Mouse (Mus musculus): Measurements from ENCODE around the gene Dnajc3.
"Not testable (repeated sequence)": the region's sequence is repeated elsewhere in the genome, so short reads cannot be mapped to it uniquely, and the experiment has no call there.

The Dnajc3 gene

DNA sequence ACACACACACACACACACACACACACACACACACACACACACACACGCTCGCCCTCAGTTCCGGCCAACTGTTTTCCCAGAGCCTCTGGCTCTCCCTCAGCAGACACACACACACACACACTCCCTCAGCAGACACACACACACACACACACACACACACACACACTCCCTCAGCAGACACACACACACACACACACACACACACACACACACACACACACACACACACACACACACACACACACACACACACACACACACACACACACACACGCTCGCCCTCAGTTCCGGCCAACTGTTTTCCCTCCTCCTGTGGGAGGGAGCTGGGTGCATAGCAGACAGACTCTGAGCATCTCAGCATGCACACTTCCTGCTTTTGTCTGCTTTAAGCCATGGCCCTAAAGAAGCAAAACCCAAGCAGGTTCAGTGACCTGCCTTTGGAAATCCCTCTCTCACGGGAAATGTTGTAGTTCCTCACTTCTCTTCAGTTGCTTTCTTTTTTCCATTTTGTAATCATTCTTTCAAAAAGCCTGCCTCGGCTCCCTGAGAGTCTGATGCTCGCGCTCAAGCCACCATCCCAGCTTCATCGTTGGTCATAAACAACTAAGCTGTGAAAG, 44.8 kb downstream of the Dnajc3 start:
- not testable (repeated sequence) for DNase-seq (ENCODE audit: low spot score in 2 of 2)

DNA sequence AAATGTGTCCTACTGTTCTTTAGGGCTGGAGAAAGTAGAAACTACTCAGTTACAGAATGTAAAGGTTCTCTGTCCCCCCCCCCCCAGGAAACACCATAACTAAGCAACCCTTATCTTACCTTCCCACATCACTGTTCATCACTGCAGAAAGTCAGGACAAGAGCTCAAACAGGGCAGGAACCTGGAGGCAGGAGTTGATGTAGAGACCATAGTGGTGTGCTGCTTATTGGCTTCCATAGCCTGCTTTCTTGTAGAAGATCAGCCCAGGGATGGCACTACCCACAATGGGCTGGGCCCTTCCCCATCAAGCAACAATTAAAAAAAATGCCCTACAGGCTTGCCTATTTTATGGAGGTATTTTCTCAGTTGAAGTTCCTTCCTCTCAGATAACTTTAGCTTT, 45.6 kb downstream of the Dnajc3 start:
- no peak for DNase-seq (ENCODE audit: low spot score in 2 of 2)

DNA sequence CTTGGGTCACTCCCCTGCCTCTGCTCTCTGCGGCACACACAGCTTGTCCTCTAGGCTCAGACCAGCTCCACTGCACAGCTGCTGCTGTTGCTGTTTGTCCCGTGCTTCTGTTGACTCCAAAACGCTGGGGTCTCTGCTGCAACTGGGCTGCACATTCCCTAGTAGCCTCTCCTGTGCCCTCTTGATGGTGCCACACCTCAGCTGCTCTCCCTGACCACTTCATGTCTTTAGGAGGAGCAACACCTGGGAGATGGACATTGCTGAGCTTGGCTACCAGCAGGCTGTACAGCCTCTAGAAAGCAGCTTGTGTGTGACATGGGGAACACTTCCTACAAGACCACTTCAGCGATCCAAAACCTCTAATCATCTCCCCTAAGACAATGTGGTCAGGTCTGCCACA, 46.4 kb downstream of the Dnajc3 start:
- DNase-seq (ENCODE audit: low spot score in 2 of 2): no peak

DNA sequence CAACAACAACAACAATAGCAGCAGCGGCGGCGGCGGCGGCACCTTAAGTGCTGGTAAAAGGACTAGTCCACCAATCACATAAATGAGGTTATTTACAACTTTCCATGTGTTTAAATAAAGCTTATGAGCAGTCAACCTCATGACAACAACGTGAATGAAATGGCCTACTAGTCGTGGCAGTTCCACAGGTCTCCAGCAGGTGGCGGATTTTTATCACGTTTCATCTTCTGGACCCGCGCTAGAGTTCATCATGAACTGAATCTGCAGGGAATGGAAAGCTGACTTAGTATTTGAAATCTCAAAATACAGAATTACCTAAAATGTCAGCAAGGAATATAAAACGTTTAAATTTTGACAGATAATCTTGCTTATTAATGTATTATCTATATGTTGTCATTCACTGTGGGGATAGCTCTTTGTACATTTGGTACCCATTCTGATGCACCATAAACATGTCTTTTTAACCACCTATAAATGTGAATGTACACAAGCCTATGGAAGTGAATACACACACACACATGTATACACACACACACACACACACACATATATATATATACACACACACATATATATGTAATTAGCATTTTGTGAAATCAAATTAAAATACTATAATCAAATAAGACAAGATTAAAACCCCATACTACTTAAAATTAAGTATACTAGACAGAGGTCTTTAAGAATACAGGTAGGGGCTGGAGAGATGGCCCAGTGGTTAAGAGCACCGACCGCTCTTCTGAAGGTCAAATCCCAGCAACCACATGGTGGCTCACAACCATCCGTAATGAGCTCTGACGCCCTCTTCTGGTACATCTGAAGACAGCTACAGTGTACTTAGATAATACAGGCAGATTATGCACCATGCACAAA, 49.1 kb downstream of the Dnajc3 start:
- DNase-seq (ENCODE audit: low spot score in 2 of 2): peak; percentile 70 to 80

DNA sequence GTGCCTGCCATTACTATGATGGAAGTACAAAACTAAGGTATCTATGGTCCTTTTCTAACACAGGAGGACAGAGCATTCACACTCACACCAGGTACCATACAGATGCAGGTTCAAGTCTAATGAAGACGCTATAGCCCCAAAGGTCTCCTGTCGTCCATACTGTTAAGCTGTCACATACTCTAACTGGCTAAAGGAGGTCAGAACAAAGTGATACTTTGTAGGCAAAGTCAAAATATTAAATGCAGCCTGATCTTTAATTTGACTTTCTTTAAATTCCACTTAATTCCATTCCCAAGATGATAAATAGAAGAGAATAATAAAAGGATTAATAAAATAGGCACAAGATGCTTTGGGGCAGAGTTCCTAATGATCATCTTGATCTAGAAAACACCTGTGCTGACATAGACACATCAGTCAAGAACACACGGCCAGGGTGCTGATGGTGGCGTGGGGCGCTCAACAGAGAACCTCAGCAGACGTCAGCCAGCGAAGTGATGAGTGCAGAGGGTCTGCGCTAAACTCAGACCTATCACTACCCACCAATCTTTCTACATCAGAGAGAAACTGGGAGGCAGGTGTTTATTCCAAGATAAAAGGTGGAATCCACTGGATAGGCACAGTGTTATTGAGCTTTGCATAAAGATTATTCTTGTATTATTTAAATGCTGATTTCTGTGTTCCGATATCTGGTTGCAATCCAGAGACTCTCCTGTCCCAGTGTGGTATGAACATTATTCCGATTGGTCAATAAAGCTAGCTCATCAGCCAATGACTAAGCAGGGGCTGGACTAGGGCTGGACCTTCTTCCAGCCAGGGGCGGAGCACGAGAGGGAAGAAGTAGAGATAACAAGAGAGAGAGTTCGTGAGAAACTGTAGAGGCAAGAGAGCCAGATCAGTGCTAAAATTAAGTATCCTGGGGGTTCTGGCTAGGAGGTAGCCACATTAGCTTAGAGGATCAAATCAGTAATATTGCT, 50.0 kb downstream of the Dnajc3 start:
- no peak for DNase-seq (ENCODE audit: low spot score in 2 of 2)

DNA sequence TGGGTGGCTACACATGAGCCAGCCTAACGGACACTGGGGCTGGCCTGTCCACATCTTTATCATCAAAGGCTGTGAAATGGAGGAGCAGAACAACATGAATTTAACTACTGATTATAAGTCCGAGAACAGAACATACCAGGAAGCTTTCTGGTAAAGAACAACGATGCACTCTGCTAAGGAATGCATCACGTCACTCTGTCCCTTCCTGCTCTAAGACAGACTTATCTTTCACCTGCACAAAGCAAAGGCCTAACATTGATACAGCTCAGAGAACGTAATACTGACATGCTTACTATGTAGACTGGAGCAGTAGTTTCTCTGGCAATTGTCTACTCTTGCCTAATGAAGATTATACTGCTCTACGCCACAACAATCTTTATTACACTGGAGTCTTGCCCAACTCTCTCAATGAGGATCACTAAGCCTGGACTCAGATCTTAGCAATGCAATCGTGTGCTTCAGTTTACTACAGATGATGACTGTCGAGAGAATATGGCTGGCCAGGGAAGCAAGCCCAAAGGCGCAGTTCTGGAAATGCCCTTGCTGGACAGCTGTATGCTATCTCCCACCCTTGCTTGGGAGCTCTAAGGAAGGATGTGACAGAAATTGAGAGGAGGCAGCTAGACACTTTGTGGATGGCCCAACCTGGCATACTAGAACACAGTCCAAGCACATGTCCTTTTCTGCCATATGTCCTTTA, 57.6 kb downstream of the Dnajc3 start:
- DNase-seq (ENCODE audit: low spot score in 2 of 2): no peak

DNA sequence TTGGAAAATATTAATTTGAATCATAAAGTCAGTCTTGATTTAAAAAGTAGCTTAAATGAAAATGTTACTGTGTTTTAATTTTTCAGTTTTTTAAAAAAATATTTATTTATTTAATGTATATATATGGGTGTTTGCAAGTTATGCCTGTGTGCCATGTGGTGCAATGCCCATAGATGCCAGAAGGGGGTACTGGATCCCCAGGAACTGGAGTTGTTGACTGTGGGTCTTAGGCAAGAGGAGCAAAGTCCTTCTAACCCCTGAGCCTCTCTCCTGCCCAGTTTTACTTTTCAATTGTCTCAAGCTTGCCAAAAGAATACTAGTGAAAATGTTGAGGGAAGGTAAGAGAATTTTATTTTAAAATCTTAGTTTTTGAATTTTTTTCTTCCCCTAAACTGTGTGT, 65.5 kb downstream of the Dnajc3 start:
- DNase-seq (ENCODE audit: low spot score in 2 of 2): no peak

DNA sequence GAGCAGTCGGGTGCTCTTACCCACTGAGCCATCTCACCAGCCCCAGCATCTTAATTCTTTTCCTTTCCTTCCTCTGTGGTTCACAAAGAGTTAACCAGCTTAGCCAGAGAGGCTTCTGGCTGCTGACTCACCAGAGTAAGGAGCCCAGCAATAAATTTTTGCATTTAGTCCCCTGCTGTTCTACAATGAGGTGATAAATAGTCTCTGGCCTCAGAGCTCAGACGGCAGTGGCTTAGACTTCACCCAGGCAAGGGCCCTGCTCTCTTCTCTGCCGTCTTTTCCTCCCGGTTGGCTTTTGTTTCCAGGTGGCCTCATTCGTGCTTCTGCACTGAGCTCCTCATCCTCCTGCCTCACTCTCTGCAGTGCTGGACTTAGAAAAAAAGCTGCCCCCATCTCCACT, 68.1 kb downstream of the Dnajc3 start:
- DNase-seq (ENCODE audit: low spot score in 2 of 2): no peak

DNA sequence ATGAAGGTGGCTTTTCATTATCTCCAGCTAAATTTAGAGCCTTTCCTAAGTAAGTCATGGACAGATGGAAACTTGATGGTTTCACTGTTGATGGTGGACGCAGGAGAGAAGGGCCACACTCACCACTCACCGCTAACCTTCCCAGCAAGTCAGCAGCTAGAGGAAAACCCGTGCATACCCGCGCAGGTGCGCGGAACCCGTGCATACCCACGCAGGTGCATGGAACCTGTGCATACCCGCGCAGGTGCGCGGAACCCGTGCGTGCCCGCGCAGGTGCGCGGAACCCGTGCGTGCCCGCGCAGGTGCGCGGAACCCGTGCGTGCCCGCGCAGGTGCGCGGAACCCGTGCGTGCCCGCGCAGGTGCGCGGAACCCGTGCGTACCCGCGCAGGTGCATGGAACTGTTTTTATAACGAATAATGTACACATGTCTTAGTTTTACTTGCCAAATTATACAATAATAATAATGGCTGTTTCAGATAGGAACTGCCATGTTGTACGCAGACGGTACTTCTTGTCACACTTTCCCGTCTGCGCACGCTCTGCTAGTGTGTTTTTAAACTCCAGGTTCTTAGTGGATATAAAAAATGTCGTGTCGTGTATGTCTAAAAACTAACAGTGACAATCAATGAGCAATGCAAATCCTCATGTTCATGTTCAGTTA, 68.8 kb downstream of the Dnajc3 start:
- peak in 1 of 2 experiments; percentile 46 for DNase-seq (ENCODE audit: low spot score in 2 of 2)

DNA sequence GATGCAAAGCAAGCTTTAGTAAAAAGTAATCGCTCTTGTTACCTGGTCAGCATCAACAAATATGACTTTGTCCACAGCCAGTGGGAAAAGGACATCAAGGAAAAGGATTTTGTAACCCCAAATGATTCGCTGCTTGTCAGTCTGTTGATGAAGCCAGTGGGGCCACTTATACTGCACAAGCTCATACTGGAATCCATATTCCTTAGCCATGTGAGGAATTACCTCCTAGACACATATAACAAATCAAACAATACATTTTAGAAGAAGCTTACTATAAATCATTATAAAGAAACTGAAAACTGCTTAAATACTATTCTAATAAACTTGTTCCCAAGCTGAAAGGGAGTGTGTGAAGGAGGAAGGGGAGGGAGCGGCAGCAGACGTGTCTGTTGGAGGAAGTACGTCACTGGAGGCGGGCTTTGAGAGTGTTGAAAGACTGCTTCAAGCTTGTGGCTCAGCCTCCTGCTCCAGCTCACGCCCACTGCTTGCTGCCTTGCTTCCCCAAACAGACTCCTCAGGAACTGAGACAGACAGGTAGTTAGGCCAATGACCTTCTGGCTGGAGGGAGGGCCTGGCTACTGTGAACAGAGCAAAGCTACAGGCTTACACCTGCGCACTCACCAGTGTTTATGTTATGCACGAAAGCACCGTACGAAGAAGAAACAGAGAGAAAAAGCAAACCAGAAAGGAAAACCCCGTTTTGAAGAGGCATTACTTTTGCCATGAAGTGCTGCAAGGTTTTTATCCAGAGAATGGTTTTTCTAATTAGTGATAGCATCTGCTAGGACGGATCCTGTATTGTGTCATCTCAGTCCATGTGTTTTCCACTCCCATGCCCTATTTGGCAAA, 69.6 kb downstream of the Dnajc3 start:
- DNase-seq (ENCODE audit: low spot score in 2 of 2): peak; percentile 95 to 99

DNA sequence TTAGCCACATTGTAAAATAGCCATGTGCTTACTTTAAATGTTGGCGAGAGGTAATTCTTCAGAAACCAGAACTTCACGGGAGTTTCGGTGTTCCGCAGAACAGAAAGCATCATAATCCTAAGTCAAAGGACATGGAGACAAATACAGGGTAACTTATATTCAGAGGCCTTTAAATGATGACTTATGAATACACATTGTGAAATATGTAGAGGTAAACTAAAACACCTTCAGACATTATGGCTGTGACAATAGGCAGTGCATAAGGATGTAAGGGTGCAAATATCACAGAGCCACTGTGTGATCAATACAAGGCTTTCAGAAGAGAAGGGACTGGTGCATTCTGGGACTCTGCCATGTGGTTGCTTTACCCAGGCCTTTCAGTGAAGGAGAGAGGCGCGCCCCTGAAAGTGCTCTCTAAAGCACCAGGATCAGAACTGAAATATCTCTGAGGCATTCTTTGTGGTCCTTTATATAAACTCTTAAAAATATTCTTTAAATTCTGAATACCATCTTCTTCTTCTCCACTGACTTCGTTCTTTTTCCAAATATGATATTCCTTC, 70.3 kb downstream of the Dnajc3 start:
- no peak for DNase-seq (ENCODE audit: low spot score in 2 of 2)

DNA sequence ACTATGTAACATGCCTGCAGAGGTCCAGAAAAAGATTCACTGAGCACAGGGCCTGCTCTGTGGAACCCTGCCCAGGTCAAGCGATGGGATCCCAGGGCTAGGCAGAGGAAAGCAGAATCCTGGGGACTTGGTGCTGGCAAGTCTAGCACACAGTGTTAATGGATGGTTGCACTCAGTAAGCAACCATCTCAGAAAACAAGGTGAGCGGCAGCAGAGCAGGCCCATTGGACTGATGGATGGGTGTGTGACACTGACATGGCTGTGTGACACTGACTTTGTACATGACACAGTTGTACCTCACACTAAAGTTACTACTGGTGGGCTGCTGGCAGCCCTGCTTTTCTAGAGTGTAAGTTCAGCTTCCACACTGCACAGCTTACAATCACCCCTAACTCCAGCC, 71.8 kb downstream of the Dnajc3 start:
- DNase-seq (ENCODE audit: low spot score in 2 of 2): no peak

DNA sequence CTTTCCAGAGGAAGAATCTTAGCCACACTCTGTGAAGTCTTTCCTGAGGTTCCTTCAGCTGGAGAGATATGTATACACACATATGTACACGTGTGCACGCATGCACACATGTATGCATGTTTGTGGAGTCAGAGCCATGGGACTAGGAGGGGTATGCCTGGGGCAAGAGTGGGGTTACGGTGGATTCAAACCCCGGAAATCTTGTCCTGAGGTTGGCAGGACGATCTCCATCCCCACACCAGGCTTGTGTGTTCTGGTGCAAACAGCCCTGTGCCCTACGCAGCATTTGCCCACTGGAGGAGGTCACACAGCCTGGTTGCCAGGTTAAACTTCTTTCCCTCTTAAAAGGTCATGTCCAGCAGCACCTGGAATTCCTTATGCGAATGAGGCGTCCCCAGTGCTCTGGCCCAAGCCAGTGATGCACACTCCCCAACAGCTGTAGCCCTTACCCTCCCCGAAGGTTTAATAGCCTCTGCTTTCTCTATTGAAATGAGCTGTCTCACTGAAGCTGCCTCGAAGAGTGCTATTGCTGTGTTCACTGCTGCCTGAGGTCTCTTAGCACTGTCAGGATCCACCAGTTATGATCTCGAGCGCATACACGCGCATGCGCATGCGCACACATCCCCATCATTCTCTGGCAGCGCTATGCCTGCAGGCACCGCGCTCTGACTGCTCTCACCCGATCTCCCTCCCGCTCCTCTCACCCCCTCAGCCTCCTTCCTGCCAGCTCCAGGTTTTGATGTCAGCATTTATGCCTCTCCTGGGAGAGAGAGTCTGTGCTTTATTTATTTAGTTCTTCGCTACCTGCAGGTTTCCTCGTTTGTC, 75.0 kb downstream of the Dnajc3 start:
- DNase-seq (ENCODE audit: low spot score in 2 of 2): peak; percentile 62 to 78

DNA sequence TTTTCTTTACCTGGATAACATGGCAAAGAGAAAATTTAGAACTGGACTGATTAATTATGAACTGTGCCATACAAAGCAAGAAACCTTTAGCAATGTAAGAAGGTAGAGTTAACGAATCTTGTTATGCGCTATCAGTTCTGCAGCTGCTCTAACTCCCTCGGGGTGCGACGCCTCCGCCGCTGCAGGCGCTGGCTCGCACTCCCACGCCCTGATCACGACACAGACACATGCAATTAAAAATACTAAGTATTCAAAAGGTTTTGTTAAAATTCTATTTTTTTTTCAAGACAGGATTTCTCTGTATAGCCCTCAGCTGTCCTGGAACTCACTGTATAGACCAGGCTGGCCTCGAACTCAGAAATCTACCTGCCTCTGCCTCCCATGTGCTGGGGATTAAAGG, 75.8 kb downstream of the Dnajc3 start:
- DNase-seq (ENCODE audit: low spot score in 2 of 2): no peak

DNA sequence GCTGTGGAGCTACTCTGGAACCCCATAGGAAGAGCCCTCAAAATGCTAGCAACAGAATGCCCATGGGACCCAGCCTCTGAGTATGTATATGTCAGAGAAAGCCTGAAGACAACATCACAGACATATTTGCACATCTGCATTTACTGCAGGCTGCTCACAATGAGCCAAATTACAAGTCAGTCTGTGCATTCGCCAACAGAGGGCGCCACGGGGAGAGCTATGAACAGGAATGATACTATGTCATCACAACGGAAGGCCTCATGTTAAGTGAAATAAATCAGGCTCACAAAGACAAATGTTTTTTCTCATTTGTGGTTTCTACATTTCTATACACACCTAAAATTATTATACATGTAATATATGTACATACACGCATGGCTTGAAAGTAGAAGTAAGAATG, 88.1 kb downstream of the Dnajc3 start:
- no peak for DNase-seq (ENCODE audit: low spot score in 2 of 2)

DNA sequence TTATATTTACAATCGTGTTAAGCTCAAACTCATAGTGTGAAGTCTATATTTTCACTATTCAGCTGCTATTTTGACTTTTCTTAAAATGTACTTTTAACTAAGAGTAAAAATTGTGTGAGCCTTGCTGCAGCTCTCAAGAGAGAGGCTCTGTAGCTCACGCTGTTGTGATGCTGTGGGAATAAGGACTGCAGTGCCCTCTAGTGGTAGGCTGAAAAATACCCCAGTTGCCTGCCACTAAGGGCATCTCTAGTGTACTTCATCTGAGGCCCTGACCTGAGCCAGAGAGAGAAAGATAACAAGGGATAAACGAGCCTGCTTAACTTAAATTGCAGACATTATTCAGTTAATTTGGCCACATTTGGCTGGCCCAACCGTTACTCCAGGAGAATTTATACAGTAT, 89.4 kb downstream of the Dnajc3 start:
- peak; percentile 55 to 73 for DNase-seq (ENCODE audit: low spot score in 2 of 2)

DNA sequence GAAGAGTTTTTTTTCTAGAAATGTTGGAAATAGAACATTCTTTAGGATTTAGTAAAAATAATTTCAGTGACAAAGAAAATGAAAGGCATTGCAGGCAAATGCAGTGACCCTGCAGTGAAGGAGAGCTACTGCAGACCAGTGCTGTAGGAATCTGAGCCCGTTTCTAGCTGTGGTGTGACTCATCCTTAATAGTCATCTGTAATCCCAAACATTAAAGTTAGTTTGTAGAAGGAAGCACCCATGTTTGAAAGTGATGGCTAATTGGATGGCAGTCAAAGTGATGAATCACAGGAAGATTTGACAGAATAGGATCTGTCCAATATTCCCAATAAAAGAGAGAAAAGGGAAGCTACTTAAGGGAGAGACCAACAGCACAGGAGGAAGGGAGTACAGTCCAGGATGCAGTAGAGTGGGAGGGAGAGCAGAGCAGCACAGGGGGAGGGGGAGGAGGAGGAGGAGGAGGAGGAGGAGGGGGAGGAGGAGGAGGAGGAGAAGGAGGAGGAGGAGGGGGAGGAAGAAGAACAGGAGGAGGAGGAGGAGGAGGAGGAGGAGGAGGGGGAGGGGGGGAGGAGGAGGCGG, 90.0 kb downstream of the Dnajc3 start:
- DNase-seq (ENCODE audit: low spot score in 2 of 2): no peak
